Mouse (Mus musculus) midbrain, embryonic 14.5 days (tissue): ENCODE results near the gene Mpdz. TPM values are rescaled to one million over a fixed set of nuclear protein-coding genes. Genes with fewer than 3 reads are reported as not detected.

Experiments used
- ATAC-seq: fragments of 200-750 bp; cut with Nextera tagmentation; 2 replicates; pipeline ENCODE4 v1.8.0; 2017; ENCODE audit warnings: moderate number of reproducible peaks, moderate library complexity; ENCODE audit not compliant: low FRiP score, low TSS enrichment
- DNase-seq: peaks from one replicate; pipeline ENCODE4 v3.0.0-alpha.2; 2015
- H3K27ac ChIP-seq: fragments of 300-500 bp; sonication (generic); replicated peaks from 2 replicates; pipeline ENCODE4 v1.5.1; 2014; ENCODE audit warnings: mild to moderate bottlenecking, low read depth, low read length, moderate library complexity
- H3K27me3 ChIP-seq: fragments of 300-500 bp; sonication (generic); 2 replicates; pipeline ENCODE4 v1.6.1; 2014; ENCODE audit warnings: low read length, control low read depth, mixed read lengths; ENCODE audit not compliant: control insufficient read depth, insufficient read depth
- H3K36me3 ChIP-seq: fragments of 300-500 bp; sonication (generic); 2 replicates; pipeline ENCODE4 v1.6.1; 2014; ENCODE audit warnings: low read length, control low read depth; ENCODE audit not compliant: control insufficient read depth, insufficient read depth
- H3K4me1 ChIP-seq: fragments of 300-500 bp; sonication (generic); 2 replicates; pipeline ENCODE4 v1.6.1; 2014; ENCODE audit warnings: mild to moderate bottlenecking, antibody characterized with exemption, low read length, control low read depth; ENCODE audit not compliant: control insufficient read depth, insufficient read depth
- H3K4me2 ChIP-seq: fragments of 300-500 bp; sonication (generic); 2 replicates; pipeline ENCODE4 v1.6.1; 2014; ENCODE audit warnings: mild to moderate bottlenecking, low read length, moderate library complexity
- H3K4me3 ChIP-seq: fragments of 300-500 bp; sonication (generic); replicated peaks from 2 replicates; pipeline ENCODE4 v1.5.1; 2014; ENCODE audit warnings: low read depth, low read length
- H3K9ac ChIP-seq: fragments of 300-500 bp; sonication (generic); replicated peaks from 2 replicates; pipeline ENCODE4 v1.6.1; 2014; ENCODE audit warnings: mild to moderate bottlenecking, low read length, moderate library complexity
- H3K9me3 ChIP-seq: fragments of 300-500 bp; sonication (generic); 2 replicates; pipeline ENCODE4 v1.6.1; 2016; ENCODE audit warnings: low read length, control low read depth, mixed read lengths; ENCODE audit not compliant: control insufficient read depth
- WGBS: fragments of 180-500 bp; shearing (Covaris S2); extraction: QIAGEN DNeasy Blood & Tissue Kit; methylation state at CpG from one replicate; pipeline ENCODE4 v1.1.7; 2014; 5-methylcytosine and 5-hydroxymethylcytosine counted together
- polyA plus RNA-seq: library from polyadenylated mRNA; unstranded; fragments of >200 nt; fragmentation: Nextera tagmentation; extraction: Ambion mirVana; gene quantifications from 2 replicates; pipeline ENCODE4 v1.2.1, GENCODE M21; 2014

Mpdz gene
- polyA plus RNA-seq, 1 experiment from 2014 or later: 21.2 TPM

GRCm38 (mm10) chr4:81458921-81459320, 16.3 kb upstream of the Mpdz start:
- WGBS: 87% methylated on average over 1 of the region's 1 CpGs
- Histone ChIP-seq H3K4me2 (no peak overlapping the region), H3K9me3 (no peaks in the 10 kb centered on the region), H3K27ac (no peak overlapping the region), H3K9ac (no peak overlapping the region), H3K36me3 (no peaks in the 10 kb centered on the region), H3K27me3 (no peaks in the 10 kb centered on the region), H3K4me3 (no peak overlapping the region), H3K4me1 (no peaks in the 10 kb centered on the region)
- no peak for ATAC-seq
- DNase-seq: no peak

GRCm38 (mm10) chr4:81453806-81454205, 11.2 kb upstream of the Mpdz start:
- Histone ChIP-seq H3K9ac (no peak overlapping the region), H3K36me3 (no peaks in the 10 kb centered on the region), H3K4me1 (no peaks in the 10 kb centered on the region), H3K4me2 (no peak overlapping the region), H3K9me3 (no peaks in the 10 kb centered on the region), H3K27me3 (no peaks in the 10 kb centered on the region), H3K4me3 (no peak overlapping the region), H3K27ac (no peak overlapping the region)
- ATAC-seq: no peak
- no peak for DNase-seq
- 90% methylated on average over 3 of the region's 3 CpGs for WGBS

GRCm38 (mm10) chr4:81452183-81452582, 9.6 kb upstream of the Mpdz start:
- DNase-seq: no peak
- no peak overlapping the region for H3K27ac ChIP-seq
- H3K36me3 ChIP-seq: no peaks in the 10 kb centered on the region
- no peak for ATAC-seq
- no peak overlapping the region for H3K9ac ChIP-seq
- H3K9me3 ChIP-seq: no peaks in the 10 kb centered on the region
- no peaks in the 10 kb centered on the region for H3K27me3 ChIP-seq
- no peak overlapping the region for H3K4me2 ChIP-seq
- no peaks in the 10 kb centered on the region for H3K4me1 ChIP-seq
- H3K4me3 ChIP-seq: no peak overlapping the region
- WGBS: 56% methylated on average over 2 of the region's 2 CpGs

GRCm38 (mm10) chr4:81449413-81449812, 6.8 kb upstream of the Mpdz start:
- H3K27me3 ChIP-seq: no peaks in the 10 kb centered on the region
- H3K9me3 ChIP-seq: no peaks in the 10 kb centered on the region
- H3K4me2 ChIP-seq: no peak overlapping the region
- ATAC-seq (no peak), DNase-seq (no peak)
- no peaks in the 10 kb centered on the region for H3K36me3 ChIP-seq
- H3K4me3 ChIP-seq: no peak overlapping the region
- no peaks in the 10 kb centered on the region for H3K4me1 ChIP-seq
- no peak overlapping the region for H3K9ac ChIP-seq
- WGBS: 93% methylated on average over 4 of the region's 4 CpGs
- H3K27ac ChIP-seq: no peak overlapping the region

- H3K27ac ChIP-seq: no peak overlapping the region
- DNase-seq (no peak), ATAC-seq (no peak)
- WGBS: 92% methylated on average over 5 of the region's 5 CpGs
- peaks cover 4% of the 10 kb centered on the region; the same call in 1 of the 2 replicates for H3K4me1 ChIP-seq
- H3K27me3 ChIP-seq: no peaks in the 10 kb centered on the region
- H3K4me2 ChIP-seq: peak overlapping the region; percentile 82; the same call in 1 of the 2 replicates
- H3K9me3 ChIP-seq: no peaks in the 10 kb centered on the region
- H3K36me3 ChIP-seq: no peaks in the 10 kb centered on the region
- no peak overlapping the region for H3K4me3 ChIP-seq
- no peak overlapping the region for H3K9ac ChIP-seq
Measured at GRCm38 (mm10) chr4:81443566-81443965, 951 bp upstream of the Mpdz start.

GRCm38 (mm10) chr4:81433961-81434360, 8.7 kb downstream of the Mpdz start:
- no peak overlapping the region for H3K4me2 ChIP-seq
- H3K36me3 ChIP-seq: no peaks in the 10 kb centered on the region
- no peaks in the 10 kb centered on the region for H3K27me3 ChIP-seq
- 95% methylated on average over 3 of the region's 3 CpGs for WGBS
- H3K9me3 ChIP-seq: no peaks in the 10 kb centered on the region
- ATAC-seq (no peak), DNase-seq (no peak)
- no peak overlapping the region for H3K4me3 ChIP-seq
- no peaks in the 10 kb centered on the region for H3K4me1 ChIP-seq
- H3K9ac ChIP-seq: no peak overlapping the region
- H3K27ac ChIP-seq: no peak overlapping the region

GRCm38 (mm10) chr4:81430826-81431225, 11.8 kb downstream of the Mpdz start:
- Histone ChIP-seq H3K4me2 (no peak overlapping the region), H3K4me1 (no peaks in the 10 kb centered on the region), H3K9ac (no peak overlapping the region), H3K9me3 (no peaks in the 10 kb centered on the region), H3K4me3 (no peak overlapping the region), H3K27ac (no peak overlapping the region), H3K27me3 (no peaks in the 10 kb centered on the region), H3K36me3 (no peaks in the 10 kb centered on the region)
- WGBS: 91% methylated on average over 4 of the region's 4 CpGs
- DNase-seq (no peak), ATAC-seq (no peak)

- 64% methylated on average over 3 of the region's 3 CpGs for WGBS
- Histone ChIP-seq H3K4me2 (no peak overlapping the region), H3K9me3 (no peaks in the 10 kb centered on the region)
Measured at GRCm38 (mm10) chr4:81430105-81430504, 12.5 kb downstream of the Mpdz start.

GRCm38 (mm10) chr4:81429670-81430069, 12.9 kb downstream of the Mpdz start:
- no peak overlapping the region for H3K4me3 ChIP-seq
- no peak overlapping the region for H3K27ac ChIP-seq
- no peak overlapping the region for H3K4me2 ChIP-seq
- no peaks in the 10 kb centered on the region for H3K4me1 ChIP-seq
- no peaks in the 10 kb centered on the region for H3K9me3 ChIP-seq
- 82% methylated on average over 2 of the region's 2 CpGs for WGBS
- no peak for ATAC-seq
- H3K27me3 ChIP-seq: no peaks in the 10 kb centered on the region
- no peak for DNase-seq
- H3K9ac ChIP-seq: no peak overlapping the region
- no peaks in the 10 kb centered on the region for H3K36me3 ChIP-seq

More at GRCm38 (mm10) chr4:81430105-81430504, 12.5 kb downstream of the Mpdz start:
- Histone ChIP-seq H3K36me3 (no peaks in the 10 kb centered on the region), H3K4me3 (no peak overlapping the region), H3K27me3 (no peaks in the 10 kb centered on the region), H3K9ac (no peak overlapping the region), H3K27ac (no peak overlapping the region), H3K4me1 (no peaks in the 10 kb centered on the region)
- DNase-seq (no peak), ATAC-seq (no peak)
